Mouse (Mus musculus) left cerebral cortex, postnatal 4 days (tissue): ENCODE data around the gene Gm17402. TPM values are rescaled to one million over a fixed set of nuclear protein-coding genes. Genes with fewer than 3 reads are reported as not detected.

Experiments used
- total RNA-seq, 2 experiments: library from RNA; stranded (reverse); gene quantifications; 2 replicates each; pipeline ENCODE4 v1.2.3; 2021

The Gm17402 gene
- total RNA-seq, 2 experiments from 2014 or later, result not detected

Other genes with a start within 250 kb of the Gm17402 start
- gene Mlf1, start 1.1 kb downstream of the Gm17402 start, total RNA-seq, result 1 to 10 TPM; 3.7 to 4.3 TPM
- gene Gfm1, start 54.9 kb upstream of the Gm17402 start, total RNA-seq, result 10 to 100 TPM; 32.6 to 39.0 TPM
- 10 to 100 TPM; 55.3 to 55.9 TPM for gene Lxn, start 88.8 kb upstream of the Gm17402 start, total RNA-seq
- gene Rarres1, start 140.4 kb upstream of the Gm17402 start, total RNA-seq, result 1 to 10 TPM; 1.6 to 2.0 TPM
- 10 to 100 TPM; 37.2 to 38.8 TPM for gene Mfsd1, start 207.6 kb upstream of the Gm17402 start, total RNA-seq